Mouse (Mus musculus) CH12.LX (cell line): Measurements from ENCODE around the gene Zfp239.

ENCODE experiments used
- ELF1 ChIP-seq: IDR thresholded peaks from 2 replicates; pipeline ENCODE4 v1.6.1; 2014; ENCODE audit warnings: low read depth, mild to moderate bottlenecking, inconsistent platforms, low read length, improper control_type of control experiment
- MXI1 ChIP-seq: IDR thresholded peaks from 2 replicates; pipeline ENCODE4 v1.6.1; 2011; ENCODE audit warnings: mild to moderate bottlenecking, low read depth, low read length, improper control_type of control experiment
- POLR2A ChIP-seq: IDR thresholded peaks from 2 replicates; pipeline ENCODE4 v1.6.1; 2011; ENCODE audit warnings: low read depth, mild to moderate bottlenecking, improper control_type of control experiment, low read length
- USF2 ChIP-seq: conservative IDR thresholded peaks from 2 replicates; pipeline ENCODE4 v1.6.1; 2011; ENCODE audit warnings: low read depth, low read length, improper control_type of control experiment

- TF ChIP-seq MXI1 (peak; percentile 48), POLR2A (peak; percentile 51), ELF1 (peak; percentile 88), USF2 (no peak)
Measured at GRCm38 (mm10) chr6:117900126-117901080, 38.5 kb downstream of the Zfp239 start, which contains the start of gene Hnrnpf.
